Mouse (Mus musculus) midbrain, embryonic 12.5 days (tissue): ENCODE results near the gene Nacc2. TPM values are rescaled to one million over a fixed set of nuclear protein-coding genes. Genes with fewer than 3 reads are reported as not detected.
A peak's percentile ranks its signal among the peaks of the same experiment; 100 is the strongest.

Source experiments
- ATAC-seq: fragments of 200-750 bp; cut with Nextera tagmentation; 2 replicates; pipeline ENCODE4 v1.8.0; 2017; ENCODE audit warnings: low read depth, moderate TSS enrichment, moderate library complexity; ENCODE audit not compliant: low FRiP score
- H3K27ac ChIP-seq: fragments of 300-500 bp; sonication (generic); replicated peaks from 2 replicates; pipeline ENCODE4 v1.5.1; 2016; ENCODE audit warnings: mild to moderate bottlenecking
- H3K27me3 ChIP-seq: fragments of 300-500 bp; sonication (generic); 2 replicates; pipeline ENCODE4 v1.6.1; 2016; ENCODE audit warnings: mild to moderate bottlenecking
- H3K36me3 ChIP-seq: fragments of 300-500 bp; sonication (generic); 2 replicates; pipeline ENCODE4 v1.6.1; 2016
- H3K4me1 ChIP-seq: fragments of 300-500 bp; sonication (generic); 2 replicates; pipeline ENCODE4 v1.6.1; 2016
- H3K4me2 ChIP-seq: fragments of 300-500 bp; sonication (generic); replicated peaks from 2 replicates; pipeline ENCODE4 v1.6.1; 2016; ENCODE audit warnings: mild to moderate bottlenecking, moderate library complexity
- H3K4me3 ChIP-seq: fragments of 300-500 bp; sonication (generic); 2 replicates; pipeline ENCODE4 v1.5.1; 2016; ENCODE audit warnings: mild to moderate bottlenecking
- H3K9ac ChIP-seq: fragments of 300-500 bp; sonication (generic); replicated peaks from 2 replicates; pipeline ENCODE4 v1.6.1; 2016; ENCODE audit warnings: mild to moderate bottlenecking, moderate library complexity
- H3K9me3 ChIP-seq: fragments of 300-500 bp; sonication (generic); 2 replicates; pipeline ENCODE4 v1.6.1; 2016; ENCODE audit warnings: mild to moderate bottlenecking
- WGBS: fragments of 180-500 bp; shearing (Covaris S2); methylation state at CpG from one replicate; pipeline ENCODE4 v1.1.7; 2016; 5-methylcytosine and 5-hydroxymethylcytosine counted together
- polyA plus RNA-seq: library from polyadenylated mRNA; unstranded; fragments of >200 nt; fragmentation: Nextera tagmentation; extraction: Ambion mirVana; gene quantifications from 2 replicates; pipeline ENCODE4 v1.2.1, GENCODE M21; 2016

The Nacc2 gene
- polyA plus RNA-seq, 1 experiment from 2014 or later = 8.7 TPM

- 0 out of 2 replicates have a peak, but pooled peaks cover 5% of the 10 kb centered on the region for H3K4me1 ChIP-seq
- no peaks in the 10 kb centered on the region for H3K36me3 ChIP-seq
- no peaks in the 10 kb centered on the region for H3K27me3 ChIP-seq
- H3K4me3 ChIP-seq = no peak overlapping the region
- H3K9ac ChIP-seq = no peak overlapping the region
- H3K27ac ChIP-seq = no peak overlapping the region
- WGBS = 64% methylated on average over 7 of the region's 7 CpGs
- no peaks in the 10 kb centered on the region for H3K9me3 ChIP-seq
- no peak overlapping the region for H3K4me2 ChIP-seq
- ATAC-seq = no peak
These were observed 24.8 kb upstream of the Nacc2 start for GRCm38 (mm10) chr2:26147706-26148370.

- Histone ChIP-seq H3K4me1 (0 out of 2 replicates have a peak, but pooled peaks cover 5% of the 10 kb centered on the region), H3K4me2 (no peak overlapping the region), H3K36me3 (no peaks in the 10 kb centered on the region), H3K27ac (no peak overlapping the region), H3K9me3 (no peaks in the 10 kb centered on the region), H3K4me3 (no peak overlapping the region), H3K27me3 (no peaks in the 10 kb centered on the region), H3K9ac (no peak overlapping the region)
- 73% methylated on average over 7 of the region's 7 CpGs for WGBS
- no peak for ATAC-seq
These were observed 23.5 kb upstream of the Nacc2 start for GRCm38 (mm10) chr2:26146337-26147042.

- H3K36me3 ChIP-seq = no peaks in the 10 kb centered on the region
- H3K9me3 ChIP-seq = no peaks in the 10 kb centered on the region
- 84% methylated on average over 4 of the region's 4 CpGs for WGBS
- H3K4me2 ChIP-seq = no peak overlapping the region
- ATAC-seq = no peak
- no peaks in the 10 kb centered on the region; the same call in 1 of the 2 replicates for H3K27me3 ChIP-seq
- no peak overlapping the region for H3K9ac ChIP-seq
- peaks cover 13% of the 10 kb centered on the region for H3K4me1 ChIP-seq
- no peak overlapping the region for H3K27ac ChIP-seq
- no peak overlapping the region for H3K4me3 ChIP-seq
These were observed 22.1 kb upstream of the Nacc2 start for GRCm38 (mm10) chr2:26145113-26145512.

- Histone ChIP-seq H3K4me3 (no peak overlapping the region), H3K36me3 (no peaks in the 10 kb centered on the region), H3K27me3 (no peaks in the 10 kb centered on the region; the same call in 1 of the 2 replicates), H3K4me1 (peaks cover 16% of the 10 kb centered on the region), H3K9ac (no peak overlapping the region), H3K9me3 (no peaks in the 10 kb centered on the region), H3K4me2 (no peak overlapping the region), H3K27ac (no peak overlapping the region)
- 88% methylated on average over 4 of the region's 4 CpGs for WGBS
- no peak for ATAC-seq
These were observed 21.3 kb upstream of the Nacc2 start for GRCm38 (mm10) chr2:26144331-26144730.

GRCm38 (mm10) chr2:26143556-26143955 lies 20.5 kb upstream of the Nacc2 start:
- no peak for ATAC-seq
- H3K9ac ChIP-seq = no peak overlapping the region
- H3K9me3 ChIP-seq = no peaks in the 10 kb centered on the region

GRCm38 (mm10) chr2:26142986-26143385 lies 20.0 kb upstream of the Nacc2 start:
- no peak for ATAC-seq
- Histone ChIP-seq H3K4me2 (no peak overlapping the region), H3K27me3 (no peaks in the 10 kb centered on the region; the same call in 1 of the 2 replicates), H3K36me3 (peaks cover 3% of the 10 kb centered on the region; the same call in 1 of the 2 replicates), H3K4me1 (peaks cover 27% of the 10 kb centered on the region), H3K27ac (no peak overlapping the region), H3K9ac (no peak overlapping the region), H3K9me3 (no peaks in the 10 kb centered on the region), H3K4me3 (no peak overlapping the region)
- WGBS = 79% methylated on average over 3 of the region's 3 CpGs

More at GRCm38 (mm10) chr2:26143556-26143955, 20.5 kb upstream of the Nacc2 start:
- 72% methylated on average over 2 of the region's 2 CpGs for WGBS
- no peaks in the 10 kb centered on the region; the same call in 1 of the 2 replicates for H3K27me3 ChIP-seq
- H3K4me3 ChIP-seq = no peak overlapping the region
- no peak overlapping the region for H3K4me2 ChIP-seq
- no peak overlapping the region for H3K27ac ChIP-seq
- no peaks in the 10 kb centered on the region for H3K36me3 ChIP-seq
- peaks cover 24% of the 10 kb centered on the region for H3K4me1 ChIP-seq

- no peak for ATAC-seq
- no peak overlapping the region for H3K27ac ChIP-seq
- no peak overlapping the region for H3K4me2 ChIP-seq
- H3K4me1 ChIP-seq = peaks cover 23% of the 10 kb centered on the region
- 69% methylated on average over 12 of the region's 12 CpGs for WGBS
- H3K4me3 ChIP-seq = no peak overlapping the region
- H3K9ac ChIP-seq = no peak overlapping the region
- H3K27me3 ChIP-seq = no peaks in the 10 kb centered on the region; the same call in 1 of the 2 replicates
- no peaks in the 10 kb centered on the region for H3K9me3 ChIP-seq
- peaks cover 9% of the 10 kb centered on the region; the same call in 1 of the 2 replicates for H3K36me3 ChIP-seq
These were observed 19.0 kb upstream of the Nacc2 start for GRCm38 (mm10) chr2:26141893-26142635.

GRCm38 (mm10) chr2:26140903-26141302 lies 17.9 kb upstream of the Nacc2 start:
- Histone ChIP-seq H3K27ac (peak overlapping the region; percentile 98), H3K9ac (peak overlapping the region; percentile 69), H3K9me3 (no peaks in the 10 kb centered on the region), H3K4me2 (peak overlapping the region; percentile 94), H3K4me1 (peaks cover 23% of the 10 kb centered on the region), H3K27me3 (no peaks in the 10 kb centered on the region; the same call in 1 of the 2 replicates), H3K36me3 (peaks cover 9% of the 10 kb centered on the region; the same call in 1 of the 2 replicates), H3K4me3 (peak overlapping the region; percentile 85)
- WGBS = 21% methylated on average over 6 of the region's 6 CpGs
- ATAC-seq = peak; percentile 1; the same call in 1 of the 2 replicates

- under 1% methylated on average over 59 of the region's 60 CpGs for WGBS
- Histone ChIP-seq H3K27me3 (no peaks in the 10 kb centered on the region; the same call in 1 of the 2 replicates), H3K4me3 (peak overlapping the region; percentile 85), H3K4me1 (peaks cover 23% of the 10 kb centered on the region), H3K36me3 (peaks cover 9% of the 10 kb centered on the region; the same call in 1 of the 2 replicates), H3K4me2 (peak overlapping the region; percentile 94), H3K27ac (peak overlapping the region; percentile 98), H3K9me3 (no peaks in the 10 kb centered on the region), H3K9ac (peak overlapping the region; percentile 89)
- ATAC-seq = peak; percentile 88
These were observed 17.3 kb upstream of the Nacc2 start for GRCm38 (mm10) chr2:26140292-26140819.

- Histone ChIP-seq H3K4me2 (peak overlapping the region; percentile 94), H3K4me1 (peaks cover 23% of the 10 kb centered on the region), H3K27me3 (no peaks in the 10 kb centered on the region; the same call in 1 of the 2 replicates)
These were observed 16.7 kb upstream of the Nacc2 start for GRCm38 (mm10) chr2:26139545-26140206.

GRCm38 (mm10) chr2:26139034-26139544 lies 16.1 kb upstream of the Nacc2 start:
- peak overlapping the region; percentile 89 for H3K9ac ChIP-seq
- WGBS = 51% methylated on average over 7 of the region's 7 CpGs
- peak overlapping the region; percentile 85 for H3K4me3 ChIP-seq
- peaks cover 9% of the 10 kb centered on the region; the same call in 1 of the 2 replicates for H3K36me3 ChIP-seq
- H3K4me1 ChIP-seq = peaks cover 23% of the 10 kb centered on the region
- peak overlapping the region; percentile 94 for H3K4me2 ChIP-seq
- H3K27ac ChIP-seq = peak overlapping the region; percentile 98
- ATAC-seq = no peak
- no peaks in the 10 kb centered on the region for H3K9me3 ChIP-seq
- no peaks in the 10 kb centered on the region; the same call in 1 of the 2 replicates for H3K27me3 ChIP-seq

More at GRCm38 (mm10) chr2:26139545-26140206, 16.7 kb upstream of the Nacc2 start:
- ATAC-seq = peak; percentile 73
- no peaks in the 10 kb centered on the region for H3K9me3 ChIP-seq
- peak overlapping the region; percentile 98 for H3K27ac ChIP-seq
- peak overlapping the region; percentile 89 for H3K9ac ChIP-seq
- peaks cover 9% of the 10 kb centered on the region; the same call in 1 of the 2 replicates for H3K36me3 ChIP-seq
- peak overlapping the region; percentile 85 for H3K4me3 ChIP-seq
- under 1% methylated on average over 60 of the region's 60 CpGs for WGBS
